Mouse (Mus musculus) stomach, postnatal 0 days (tissue): ENCODE data around the gene Rictor. TPM values are rescaled to one million over a fixed set of nuclear protein-coding genes. Genes with fewer than 3 reads are reported as not detected.

Experiments
- ATAC-seq: fragments of 200-750 bp; cut with Nextera tagmentation; 2 replicates; pipeline ENCODE4 v1.8.0; 2017; ENCODE audit not compliant: low FRiP score, low TSS enrichment
- DNase-seq: peaks from one replicate; pipeline ENCODE4 v3.0.0-alpha.2; 2016; ENCODE audit warnings: low spot score
- H3K27ac ChIP-seq: fragments of 300-500 bp; sonication (generic); replicated peaks from 2 replicates; pipeline ENCODE4 v1.5.1; 2014; ENCODE audit warnings: mild to moderate bottlenecking, control low read depth
- H3K27me3 ChIP-seq: fragments of 300-500 bp; sonication (generic); 2 replicates; pipeline ENCODE4 v1.6.1; 2014; ENCODE audit warnings: low read length; ENCODE audit not compliant: control insufficient read depth, insufficient read depth
- H3K36me3 ChIP-seq: fragments of 300-500 bp; sonication (generic); 2 replicates; pipeline ENCODE4 v1.6.1; 2014; ENCODE audit warnings: low read length, mixed read lengths; ENCODE audit not compliant: control insufficient read depth, insufficient read depth
- H3K4me1 ChIP-seq: fragments of 300-500 bp; sonication (generic); replicated peaks from 2 replicates; pipeline ENCODE4 v1.6.1; 2014; ENCODE audit warnings: antibody characterized with exemption; ENCODE audit not compliant: control insufficient read depth, insufficient read depth
- H3K4me2 ChIP-seq: fragments of 300-500 bp; sonication (generic); replicated peaks from 2 replicates; pipeline ENCODE4 v1.6.1; 2014; ENCODE audit warnings: low read depth, mild to moderate bottlenecking, control low read depth, moderate library complexity
- H3K4me3 ChIP-seq: fragments of 300-500 bp; sonication (generic); 2 replicates; pipeline ENCODE4 v1.5.1; 2014; ENCODE audit warnings: low read depth, low read length, control low read depth
- H3K9ac ChIP-seq: fragments of 300-500 bp; sonication (generic); 2 replicates; pipeline ENCODE4 v1.6.1; 2014; ENCODE audit warnings: mild to moderate bottlenecking, low read length, control low read depth, mixed read lengths
- H3K9me3 ChIP-seq: fragments of 300-500 bp; sonication (generic); 2 replicates; pipeline ENCODE4 v1.6.1; 2016; ENCODE audit warnings: low read length; ENCODE audit not compliant: control insufficient read depth
- CTCF ChIP-seq: IDR thresholded peaks from 2 replicates; pipeline ENCODE4 v1.5.1; 2016; ENCODE audit warnings: antibody characterized with exemption, low read depth, mild to moderate bottlenecking, moderate library complexity
- EP300 ChIP-seq: optimal IDR thresholded peaks from 2 replicates; pipeline ENCODE3; 2016; ENCODE audit warnings: antibody characterized with exemption
- WGBS: fragments of 180-500 bp; shearing (Covaris S2); extraction: QIAGEN DNeasy Blood & Tissue Kit; methylation state at CpG from one replicate; pipeline ENCODE4 v1.1.7; 2014; 5-methylcytosine and 5-hydroxymethylcytosine counted together
- polyA plus RNA-seq: library from polyadenylated mRNA; unstranded; fragments of >200 nt; fragmentation: Nextera tagmentation; extraction: Ambion mirVana; gene quantifications from 2 replicates; pipeline ENCODE4 v1.2.1, GENCODE M21; 2015

Gene Rictor
- polyA plus RNA-seq, 1 experiment from 2014 or later: 18.1 TPM

DNA sequence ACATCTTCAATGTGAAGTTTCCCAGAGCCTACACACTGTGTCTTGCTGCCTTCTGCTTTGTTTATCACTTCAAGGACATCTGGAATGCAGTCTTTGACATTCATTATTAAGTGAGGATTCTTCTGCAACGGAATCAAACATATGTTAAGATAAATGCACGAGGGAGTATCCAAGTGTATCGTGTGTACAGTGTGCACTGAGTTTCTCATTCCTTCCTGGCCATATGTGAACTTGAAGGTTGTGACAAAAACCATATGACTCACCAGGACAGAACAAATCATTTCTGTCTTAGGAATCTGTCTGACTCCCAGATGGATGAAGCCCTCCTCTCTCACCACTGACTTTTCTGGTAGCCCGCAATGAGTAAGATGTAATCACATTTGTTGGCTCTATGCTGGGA is 107.6 kb downstream of the Rictor start:
- Histone ChIP-seq H3K9me3 (no peaks in the 10 kb centered on the region), H3K9ac (no peak overlapping the region), H3K27ac (no peak overlapping the region), H3K36me3 (no peaks in the 10 kb centered on the region), H3K4me1 (no peaks in the 10 kb centered on the region), H3K4me2 (no peak overlapping the region), H3K4me3 (no peak overlapping the region), H3K27me3 (no peaks in the 10 kb centered on the region)
- no peak for ATAC-seq
- WGBS: 63% methylated on average over 4 of the region's 4 CpGs
- no peak for DNase-seq
- no peak for TF ChIP-seq CTCF
- TF ChIP-seq EP300: no peak

DNA sequence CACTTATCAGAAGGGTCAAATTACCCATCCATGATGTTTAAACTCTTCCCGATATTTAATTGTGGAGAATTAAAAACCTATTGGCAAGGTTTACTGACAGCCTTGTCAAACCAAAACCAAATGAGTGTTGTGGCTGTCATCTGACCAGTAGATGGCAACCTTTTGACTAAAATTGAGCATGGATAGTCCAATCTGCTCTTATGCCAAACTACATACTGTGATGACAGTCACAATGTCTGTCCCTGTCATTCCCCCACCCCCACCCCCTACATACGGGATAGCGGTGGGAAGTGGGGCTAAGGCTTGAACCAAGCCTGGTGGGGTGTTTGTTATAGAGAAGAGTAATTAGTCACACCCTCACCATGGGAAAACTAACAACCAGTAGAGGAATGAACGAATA is 132.0 kb downstream of the Rictor start:
- no peak for ATAC-seq
- H3K4me1 ChIP-seq: no peaks in the 10 kb centered on the region
- no peak for DNase-seq
- no peak overlapping the region for H3K27ac ChIP-seq
- H3K36me3 ChIP-seq: no peaks in the 10 kb centered on the region
- no peaks in the 10 kb centered on the region for H3K27me3 ChIP-seq
- H3K9ac ChIP-seq: no peak overlapping the region
- TF ChIP-seq CTCF (peak; percentile 79), EP300 (no peak)
- 39% methylated on average over 4 of the region's 4 CpGs for WGBS
- no peaks in the 10 kb centered on the region for H3K9me3 ChIP-seq
- H3K4me3 ChIP-seq: no peak overlapping the region
- no peak overlapping the region for H3K4me2 ChIP-seq

DNA sequence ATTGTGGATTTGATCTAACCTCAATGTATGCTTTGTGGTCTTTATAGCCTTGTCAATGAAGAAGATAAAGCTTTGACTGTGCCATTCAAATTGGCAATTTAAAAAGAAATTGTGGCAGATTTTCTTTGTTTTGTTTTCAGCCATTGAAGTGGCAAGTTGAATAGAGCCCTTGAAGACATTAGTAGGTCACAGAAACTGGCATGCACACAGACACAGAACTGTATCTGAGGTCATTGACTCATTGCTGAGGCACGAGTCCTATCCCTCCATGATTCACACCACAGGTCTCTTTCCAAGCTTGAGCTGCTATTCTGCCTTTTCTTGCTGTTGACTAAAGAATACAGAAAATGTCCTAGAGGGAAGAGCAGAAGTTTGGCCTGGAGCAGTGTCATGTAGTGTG is 141.7 kb downstream of the Rictor start:
- Histone ChIP-seq H3K4me2 (no peak overlapping the region), H3K9ac (no peak overlapping the region), H3K9me3 (no peaks in the 10 kb centered on the region), H3K4me1 (no peaks in the 10 kb centered on the region), H3K27ac (no peak overlapping the region), H3K4me3 (no peak overlapping the region), H3K36me3 (no peaks in the 10 kb centered on the region), H3K27me3 (no peaks in the 10 kb centered on the region)
- TF ChIP-seq CTCF (no peak), EP300 (no peak)
- DNase-seq (no peak), ATAC-seq (no peak)
- WGBS: 51% methylated on average over 1 of the region's 1 CpGs

Other genes with a start within 250 kb of the Rictor start
- gene Fyb, start 185.5 kb upstream of the Rictor start, polyA plus RNA-seq: 5.5 and 7.8 TPM in 2 replicates
- gene Osmr, start 166.6 kb downstream of the Rictor start, polyA plus RNA-seq: 1.7 and 2.5 TPM in 2 replicates